Mouse (Mus musculus) E14TG2a.4 (cell line): ENCODE data around the gene Cluh.

Experiments used
- CTCF ChIP-seq: conservative IDR thresholded peaks from 2 replicates; pipeline ENCODE4 v1.5.1; 2014; ENCODE audit warnings: low read length
- NANOG ChIP-seq: IDR thresholded peaks from 2 replicates; pipeline ENCODE4 v1.6.1; 2014; ENCODE audit warnings: borderline replicate concordance, low read length, mixed read lengths

DNA sequence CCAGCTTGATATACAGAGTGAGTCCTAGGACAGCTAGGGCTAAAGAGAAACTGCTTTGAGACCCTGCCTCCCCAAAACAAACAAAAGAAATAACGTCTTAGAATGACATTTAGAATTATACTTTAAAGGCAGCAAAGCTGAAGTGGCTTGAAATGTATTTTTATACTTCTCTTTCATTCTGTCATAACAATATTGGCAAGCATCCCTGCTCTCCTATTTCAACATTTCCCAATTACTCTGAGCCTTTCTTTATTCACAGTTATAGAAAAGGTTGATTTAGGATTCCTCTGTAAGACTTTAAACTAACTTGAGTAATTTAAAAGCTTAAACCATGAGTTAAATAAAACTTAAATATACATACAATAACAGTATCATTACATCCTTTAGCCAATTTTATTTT is 42.9 kb downstream of the Cluh start:
- TF ChIP-seq CTCF (no peak), NANOG (no peak)
